Comparison of ENCODE assay signal across 43 mouse cellular contexts in the genomic region with DNA sequence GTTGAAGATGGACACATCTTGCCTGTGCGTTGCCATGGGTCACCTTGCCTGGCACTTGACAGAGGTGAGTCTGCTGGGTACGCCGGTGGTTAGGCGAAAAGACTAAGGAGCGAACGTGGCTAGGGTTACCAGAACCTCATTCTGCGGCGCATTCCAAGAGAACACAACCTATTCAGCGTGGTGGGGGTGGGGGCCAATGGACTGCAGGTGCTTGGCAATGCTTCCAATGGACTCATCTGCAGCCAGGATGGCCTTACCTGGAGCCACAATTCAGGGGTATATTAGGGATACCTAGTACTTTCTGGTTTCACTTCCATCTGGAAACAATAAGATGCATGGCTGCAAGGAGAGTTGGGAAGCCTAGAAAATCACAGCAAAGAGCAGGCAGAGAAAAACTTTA. TPM values are rescaled to one million over a fixed set of nuclear protein-coding genes. Genes with fewer than 3 reads are reported as not detected.
"Had no signal": no experiment of that assay in that cellular context is flagged by ENCODE, and none has a peak within 500 bp of the region (broad histone marks: within the 10 kb centered on the region; RNA-seq: fewer than 3 reads in every experiment).

A gene (minus strand): TSS at position 101 of the 400 bp plus-strand sequence.

- H3K27ac ChIP-seq: limb, embryonic 10.5 days; limb, embryonic 12.5 days; limb, embryonic 13.5 days; limb, embryonic 15.5 days; liver, embryonic 12.5 days; liver, embryonic 13.5 days; liver, embryonic 14.5 days; liver, embryonic 15.5 days; lung, embryonic 15.5 days; macrophage; midbrain, embryonic 10.5 days; midbrain, embryonic 12.5 days; midbrain, embryonic 13.5 days; midbrain, embryonic 15.5 days had no signal

- DNase-seq: left cerebral cortex, postnatal 4 days; liver; liver, embryonic 13.5 days; liver, postnatal 0 days; lung, adult 18-20 months; lung, adult 2 months; lung, embryonic 14.5 days; lung, postnatal 10 days; lung, postnatal 14 days; lung, postnatal 36 days; lung, postnatal 4 days; midbrain, embryonic 14.5 days had no signal

- H3K27me3 ChIP-seq: limb, embryonic 12.5 days; limb, embryonic 13.5 days; limb, embryonic 15.5 days; liver, embryonic 12.5 days; liver, embryonic 13.5 days; liver, embryonic 15.5 days; lung, embryonic 15.5 days; megakaryocyte, embryonic 14.5 days; midbrain, embryonic 12.5 days; midbrain, embryonic 13.5 days; midbrain, embryonic 15.5 days had no signal

- ATAC-seq: liver, embryonic 12.5 days; liver, postnatal 0 days; lung, postnatal 0 days; midbrain, embryonic 13.5 days; midbrain, embryonic 15.5 days; midbrain, embryonic 16.5 days had no signal

- H3K4me2 ChIP-seq: limb, embryonic 12.5 days; limb, embryonic 13.5 days; limb, embryonic 15.5 days; liver, embryonic 11.5 days; liver, embryonic 12.5 days; liver, embryonic 13.5 days; liver, embryonic 15.5 days; lung, embryonic 14.5 days; lung, embryonic 15.5 days; midbrain, embryonic 11.5 days; midbrain, embryonic 12.5 days; midbrain, embryonic 13.5 days; midbrain, embryonic 15.5 days had no signal

- H3K4me1 ChIP-seq: limb, embryonic 10.5 days; limb, embryonic 12.5 days; limb, embryonic 13.5 days; limb, embryonic 15.5 days; liver, embryonic 12.5 days; liver, embryonic 13.5 days; liver, embryonic 15.5 days; lung, embryonic 15.5 days; megakaryocyte, embryonic 14.5 days; midbrain, embryonic 10.5 days; midbrain, embryonic 12.5 days; midbrain, embryonic 13.5 days; midbrain, embryonic 15.5 days had no signal

- H3K36me3 ChIP-seq: limb, embryonic 10.5 days; limb, embryonic 12.5 days; limb, embryonic 13.5 days; limb, embryonic 15.5 days; liver, embryonic 12.5 days; liver, embryonic 13.5 days; liver, embryonic 15.5 days; lung, embryonic 15.5 days; midbrain, embryonic 10.5 days; midbrain, embryonic 12.5 days; midbrain, embryonic 13.5 days; midbrain, embryonic 15.5 days had no signal

- H3K9ac ChIP-seq: limb, embryonic 12.5 days; limb, embryonic 13.5 days; limb, embryonic 15.5 days; liver, embryonic 12.5 days; liver, embryonic 13.5 days; liver, embryonic 14.5 days; liver, embryonic 15.5 days; liver, postnatal 0 days; lung, embryonic 14.5 days; lung, embryonic 15.5 days; midbrain, embryonic 12.5 days; midbrain, embryonic 13.5 days; midbrain, embryonic 15.5 days had no signal

- H3K9me3 ChIP-seq: limb, embryonic 10.5 days; limb, embryonic 12.5 days; limb, embryonic 13.5 days; limb, embryonic 15.5 days; liver, embryonic 13.5 days; liver, embryonic 15.5 days; lung, embryonic 15.5 days; midbrain, embryonic 10.5 days; midbrain, embryonic 12.5 days; midbrain, embryonic 13.5 days; midbrain, embryonic 15.5 days had no signal

- H3K4me3 ChIP-seq: limb, embryonic 10.5 days; limb, embryonic 12.5 days; limb, embryonic 13.5 days; limb, embryonic 15.5 days; liver, embryonic 12.5 days; liver, embryonic 13.5 days; liver, embryonic 15.5 days; lung, embryonic 15.5 days; megakaryocyte, embryonic 14.5 days; midbrain, embryonic 10.5 days; midbrain, embryonic 12.5 days; midbrain, embryonic 13.5 days; midbrain, embryonic 15.5 days; myocyte had no signal

RNA-seq across cellular contexts. Expression of the gene that starts here (rescaled TPM):
- total RNA-seq: left cerebral cortex, adult 18-20 months; left cerebral cortex, adult 8-10 months; left cerebral cortex, postnatal 10 days; left cerebral cortex, postnatal 14 days; left cerebral cortex, postnatal 4 days; liver, adult 2 months; megakaryocyte-erythroid progenitor cell, adult 5-6 weeks; midbrain, postnatal 0 days; monocyte, adult 5-6 weeks had no signal
- polyA plus RNA-seq: limb, embryonic 11.5 days; limb, embryonic 12.5 days; limb, embryonic 14.5 days; limb, embryonic 15.5 days; liver, adult 2 months; liver, embryonic 11.5 days; liver, embryonic 12.5 days; liver, embryonic 13.5 days; liver, embryonic 14.5 days; liver, embryonic 15.5 days; liver, embryonic 16.5 days; liver, postnatal 0 days; lung, adult 2 months; lung, embryonic 14.5 days; lung, embryonic 15.5 days; lung, embryonic 16.5 days; lung, postnatal 0 days; macrophage; midbrain, embryonic 11.5 days; midbrain, embryonic 12.5 days; midbrain, embryonic 13.5 days; midbrain, embryonic 14.5 days; midbrain, embryonic 15.5 days; midbrain, postnatal 0 days had no signal
